Mouse (Mus musculus): ENCODE data around the gene Tbxas1.

Tbxas1 gene

DNA sequence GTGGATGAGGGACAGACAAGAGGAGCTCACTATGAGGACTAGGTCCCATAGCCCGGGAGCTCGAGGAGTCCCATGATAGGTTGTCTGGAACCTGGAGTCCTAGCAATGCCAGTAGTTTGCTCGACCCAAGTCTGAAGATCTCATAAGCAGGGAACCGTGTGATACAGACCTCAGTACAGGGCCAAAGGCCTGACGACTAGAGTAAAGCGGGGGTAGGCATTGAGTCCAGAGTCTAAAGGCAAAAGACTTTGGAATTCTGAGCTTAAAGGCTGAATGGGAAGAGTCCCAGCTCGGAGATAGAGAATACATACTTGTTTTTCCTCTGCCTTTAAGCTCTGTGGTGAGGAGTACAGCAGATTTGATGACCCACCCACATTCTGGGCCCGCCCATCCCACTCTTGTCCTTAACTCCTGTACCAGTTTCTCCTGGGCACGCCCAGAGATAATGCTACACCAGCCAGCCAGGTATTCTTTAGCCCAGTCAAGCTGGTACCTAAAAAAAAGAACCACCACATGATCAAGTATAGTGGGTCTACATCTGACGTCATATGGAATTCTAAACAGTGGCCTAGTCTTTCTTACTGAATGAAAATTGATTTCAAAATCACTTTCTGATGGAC is 27.7 kb downstream of the Tbxas1 start:
- no peaks in the 10 kb centered on the region for H3K36me3 ChIP-seq (ENCODE audit: insufficient read depth, low read length)
- peaks cover 11% of the 10 kb centered on the region for H3K4me1 ChIP-seq (replicated peaks; ENCODE audit: low read depth, low read length)

GRCm38 (mm10) chr6:38906005-38906404 is 30.8 kb downstream of the Tbxas1 start:
- peaks cover 32% of the 10 kb centered on the region for H3K4me1 ChIP-seq (replicated peaks; ENCODE audit: low read depth, low read length)
- 0 out of 2 replicates have a peak, but pooled peaks cover 2% of the 10 kb centered on the region for H3K27me3 ChIP-seq (ENCODE audit: insufficient read depth, low read length)
- H3K9me3 ChIP-seq (ENCODE audit: low read length), result peaks cover 6% of the 10 kb centered on the region; the same call in 1 of the 2 replicates
- H3K4me3 ChIP-seq (replicated peaks; ENCODE audit: low read length), result no peak overlapping the region
- TF ChIP-seq POU5F1 (IDR thresholded peaks at IDR 0.05; ENCODE audit: borderline replicate concordance, low read length) (no peak), CTCF (conservative IDR thresholded peaks at IDR 0.05; ENCODE audit: low read length) (no peak), NANOG (IDR thresholded peaks at IDR 0.05; ENCODE audit: borderline replicate concordance, low read length) (peak; percentile 27; the same call in 1 of the 2 replicates)
- no peaks in the 10 kb centered on the region for H3K36me3 ChIP-seq (ENCODE audit: insufficient read depth, low read length)

More for the DNA sequence above, 27.7 kb downstream of the Tbxas1 start:
- Histone ChIP-seq H3K27me3 (ENCODE audit: insufficient read depth, low read length) (peaks cover 8% of the 10 kb centered on the region; the same call in 1 of the 2 replicates), H3K4me3 (replicated peaks; ENCODE audit: low read length) (no peak overlapping the region), H3K9me3 (ENCODE audit: low read length) (peaks cover 6% of the 10 kb centered on the region; the same call in 1 of the 2 replicates)
- no peak for TF ChIP-seq CTCF (conservative IDR thresholded peaks at IDR 0.05; ENCODE audit: low read length)
- TF ChIP-seq NANOG (IDR thresholded peaks at IDR 0.05; ENCODE audit: borderline replicate concordance, low read length), result no peak
- no peak for TF ChIP-seq POU5F1 (IDR thresholded peaks at IDR 0.05; ENCODE audit: borderline replicate concordance, low read length)

- Histone ChIP-seq H3K36me3 (ENCODE audit: insufficient read depth, low read length) (no peaks in the 10 kb centered on the region), H3K4me1 (replicated peaks; ENCODE audit: low read depth, low read length) (peaks cover 35% of the 10 kb centered on the region)
- no peak for TF ChIP-seq CTCF (conservative IDR thresholded peaks at IDR 0.05; ENCODE audit: low read length)
- no peak for TF ChIP-seq POU5F1 (IDR thresholded peaks at IDR 0.05; ENCODE audit: borderline replicate concordance, low read length)
Observed at GRCm38 (mm10) chr6:38908401-38908800, 33.2 kb downstream of the Tbxas1 start.

GRCm38 (mm10) chr6:38910828-38911559 is 35.8 kb downstream of the Tbxas1 start:
- peaks cover 53% of the 10 kb centered on the region for H3K4me1 ChIP-seq (replicated peaks; ENCODE audit: low read depth, low read length)
- H3K9me3 ChIP-seq (ENCODE audit: low read length), result peaks cover 6% of the 10 kb centered on the region; the same call in 1 of the 2 replicates
- no peaks in the 10 kb centered on the region for H3K27me3 ChIP-seq (ENCODE audit: insufficient read depth, low read length)
- no peak overlapping the region for H3K4me3 ChIP-seq (replicated peaks; ENCODE audit: low read length)
- TF ChIP-seq CTCF (conservative IDR thresholded peaks at IDR 0.05; ENCODE audit: low read length), result peak; percentile 80
- no peak for TF ChIP-seq NANOG (IDR thresholded peaks at IDR 0.05; ENCODE audit: borderline replicate concordance, low read length)
- H3K36me3 ChIP-seq (ENCODE audit: insufficient read depth, low read length), result no peaks in the 10 kb centered on the region

More at GRCm38 (mm10) chr6:38908401-38908800, 33.2 kb downstream of the Tbxas1 start:
- H3K9me3 ChIP-seq (ENCODE audit: low read length), result peaks cover 6% of the 10 kb centered on the region; the same call in 1 of the 2 replicates
- no peaks in the 10 kb centered on the region for H3K27me3 ChIP-seq (ENCODE audit: insufficient read depth, low read length)
- no peak overlapping the region for H3K4me3 ChIP-seq (replicated peaks; ENCODE audit: low read length)

GRCm38 (mm10) chr6:38912121-38912660 is 37.0 kb downstream of the Tbxas1 start:
- Histone ChIP-seq H3K4me3 (replicated peaks; ENCODE audit: low read length) (no peak overlapping the region), H3K9me3 (ENCODE audit: low read length) (peaks cover 2% of the 10 kb centered on the region; the same call in 1 of the 2 replicates), H3K36me3 (ENCODE audit: insufficient read depth, low read length) (no peaks in the 10 kb centered on the region), H3K4me1 (replicated peaks; ENCODE audit: low read depth, low read length) (peaks cover 60% of the 10 kb centered on the region), H3K27me3 (ENCODE audit: insufficient read depth, low read length) (no peaks in the 10 kb centered on the region)
- no peak for TF ChIP-seq NANOG (IDR thresholded peaks at IDR 0.05; ENCODE audit: borderline replicate concordance, low read length)
- TF ChIP-seq CTCF (conservative IDR thresholded peaks at IDR 0.05; ENCODE audit: low read length), result no peak
- no peak for TF ChIP-seq POU5F1 (IDR thresholded peaks at IDR 0.05; ENCODE audit: borderline replicate concordance, low read length)

DNA sequence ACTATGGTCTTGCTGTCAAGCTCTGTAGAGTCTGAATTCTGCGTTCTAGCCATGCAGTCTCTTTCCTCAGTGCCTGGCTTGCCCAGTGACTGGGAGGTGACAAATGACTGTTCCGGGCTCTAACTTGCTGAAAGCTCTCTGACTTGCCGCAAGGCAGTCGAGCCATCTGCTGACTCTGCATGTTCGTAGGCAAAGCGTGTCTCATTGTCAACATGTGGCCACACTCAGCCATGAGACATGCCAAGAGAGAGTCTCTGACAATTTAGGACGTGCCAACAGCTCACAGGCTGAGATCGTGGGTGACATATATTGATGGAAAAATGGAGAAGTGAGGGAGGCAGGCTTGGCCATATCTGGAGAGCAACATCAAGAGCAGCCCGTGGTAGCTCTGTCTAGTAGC is 37.6 kb downstream of the Tbxas1 start:
- TF ChIP-seq POU5F1 (IDR thresholded peaks at IDR 0.05; ENCODE audit: borderline replicate concordance, low read length), result no peak
- no peak for TF ChIP-seq NANOG (IDR thresholded peaks at IDR 0.05; ENCODE audit: borderline replicate concordance, low read length)
- no peak overlapping the region for H3K4me3 ChIP-seq (replicated peaks; ENCODE audit: low read length)
- H3K36me3 ChIP-seq (ENCODE audit: insufficient read depth, low read length), result no peaks in the 10 kb centered on the region
- H3K27me3 ChIP-seq (ENCODE audit: insufficient read depth, low read length), result no peaks in the 10 kb centered on the region
- H3K9me3 ChIP-seq (ENCODE audit: low read length), result no peaks in the 10 kb centered on the region; the same call in 1 of the 2 replicates
- H3K4me1 ChIP-seq (replicated peaks; ENCODE audit: low read depth, low read length), result peaks cover 65% of the 10 kb centered on the region

DNA sequence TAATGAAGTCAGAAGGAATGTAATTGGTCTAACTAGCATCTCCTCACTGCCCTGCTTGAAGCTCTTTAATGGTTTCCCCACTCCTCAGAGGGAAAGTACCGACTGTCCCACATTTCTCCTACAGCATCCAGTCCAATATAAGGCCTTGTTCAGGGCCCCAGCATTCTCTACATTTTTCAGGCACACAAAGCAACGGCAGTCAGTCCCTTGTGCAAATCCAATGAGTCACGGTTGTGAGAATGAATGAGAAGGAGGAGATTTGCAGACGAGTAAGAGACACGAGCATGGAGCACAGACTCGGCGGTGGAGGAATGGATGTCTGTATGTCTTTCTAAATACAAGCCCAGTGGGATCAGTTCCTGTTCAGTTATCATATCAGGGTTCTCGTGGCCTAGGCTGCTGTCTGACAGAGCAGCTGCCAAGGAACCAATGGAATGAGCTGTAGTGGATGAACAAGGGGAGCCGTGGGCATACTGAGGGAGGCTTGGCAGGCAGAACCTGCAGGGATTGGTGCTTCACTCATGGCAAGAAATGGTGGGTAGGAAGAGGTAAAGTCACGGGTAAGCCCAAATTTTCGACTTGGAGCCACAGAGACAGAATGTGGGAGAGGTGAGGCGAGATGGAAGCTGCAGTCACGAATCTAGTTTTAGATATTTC is 38.3 kb downstream of the Tbxas1 start:
- no peak for TF ChIP-seq NANOG (IDR thresholded peaks at IDR 0.05; ENCODE audit: borderline replicate concordance, low read length)
- no peak for TF ChIP-seq CTCF (conservative IDR thresholded peaks at IDR 0.05; ENCODE audit: low read length)
- TF ChIP-seq POU5F1 (IDR thresholded peaks at IDR 0.05; ENCODE audit: borderline replicate concordance, low read length), result no peak
- H3K27me3 ChIP-seq (ENCODE audit: insufficient read depth, low read length), result peaks cover 4% of the 10 kb centered on the region; the same call in 1 of the 2 replicates
- H3K36me3 ChIP-seq (ENCODE audit: insufficient read depth, low read length), result no peaks in the 10 kb centered on the region
- no peak overlapping the region for H3K4me3 ChIP-seq (replicated peaks; ENCODE audit: low read length)
- peaks cover 61% of the 10 kb centered on the region for H3K4me1 ChIP-seq (replicated peaks; ENCODE audit: low read depth, low read length)
- no peaks in the 10 kb centered on the region for H3K9me3 ChIP-seq (ENCODE audit: low read length)

DNA sequence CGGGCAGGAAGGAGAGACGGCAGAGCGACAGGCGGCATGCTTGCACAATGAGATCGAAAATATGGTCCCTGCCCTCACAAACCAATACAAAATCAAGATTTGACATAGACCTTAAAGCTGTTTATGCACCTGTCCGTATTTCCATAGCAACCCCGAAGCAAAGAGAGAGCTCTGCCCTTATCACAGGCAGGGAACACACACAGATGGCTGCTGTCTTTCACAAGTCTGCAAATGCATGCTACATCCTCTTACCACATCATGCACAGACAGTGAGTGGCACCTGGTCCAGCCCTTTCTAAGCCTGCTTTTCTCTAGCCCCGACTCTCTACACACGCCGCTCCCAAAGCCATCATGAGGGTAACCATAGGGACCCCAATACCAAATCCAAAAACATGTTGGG is 39.0 kb downstream of the Tbxas1 start:
- Histone ChIP-seq H3K4me3 (replicated peaks; ENCODE audit: low read length) (no peak overlapping the region), H3K9me3 (ENCODE audit: low read length) (no peaks in the 10 kb centered on the region), H3K4me1 (replicated peaks; ENCODE audit: low read depth, low read length) (peaks cover 61% of the 10 kb centered on the region), H3K27me3 (ENCODE audit: insufficient read depth, low read length) (peaks cover 6% of the 10 kb centered on the region; the same call in 1 of the 2 replicates), H3K36me3 (ENCODE audit: insufficient read depth, low read length) (no peaks in the 10 kb centered on the region)
- TF ChIP-seq CTCF (conservative IDR thresholded peaks at IDR 0.05; ENCODE audit: low read length), result no peak
- TF ChIP-seq POU5F1 (IDR thresholded peaks at IDR 0.05; ENCODE audit: borderline replicate concordance, low read length), result no peak
- no peak for TF ChIP-seq NANOG (IDR thresholded peaks at IDR 0.05; ENCODE audit: borderline replicate concordance, low read length)
